Mouse (Mus musculus) embryonic facial prominence, embryonic 14.5 days (tissue): ENCODE measurements at regions not wholly inside any gene's neighbourhood (a gene's known extent, or its start where the extent isn't known, plus 50 kb on each side); places are given as distances from the start of the nearest gene placed in this dataset.
"Not testable (repeated sequence)": the region's sequence is repeated elsewhere in the genome, so short reads cannot be mapped to it uniquely, and the experiment has no call there.

Experiments
- ATAC-seq: fragments of 200-750 bp; cut with Nextera tagmentation; 2 replicates; pipeline ENCODE4 v1.8.0; 2017; ENCODE audit warnings: low read depth, moderate number of reproducible peaks, moderate TSS enrichment
- DNase-seq: peaks from one replicate; pipeline ENCODE4 v3.0.0-alpha.2; 2015; ENCODE audit warnings: low spot score
- H3K27ac ChIP-seq: fragments of 300-500 bp; sonication (generic); replicated peaks from 2 replicates; pipeline ENCODE4 v1.5.1; 2014; ENCODE audit warnings: low read depth, mild to moderate bottlenecking, low read length, moderate library complexity
- H3K27me3 ChIP-seq: fragments of 300-500 bp; sonication (generic); replicated peaks from 2 replicates; pipeline ENCODE4 v1.6.1; 2014; ENCODE audit warnings: low read length; ENCODE audit not compliant: control insufficient read depth, insufficient read depth
- H3K36me3 ChIP-seq: fragments of 300-500 bp; sonication (generic); 2 replicates; pipeline ENCODE4 v1.6.1; 2014; ENCODE audit warnings: low read length, mixed read lengths; ENCODE audit not compliant: control insufficient read depth, insufficient read depth
- H3K4me1 ChIP-seq: fragments of 300-500 bp; sonication (generic); 2 replicates; pipeline ENCODE4 v1.6.1; 2014; ENCODE audit warnings: antibody characterized with exemption, low read length; ENCODE audit not compliant: control insufficient read depth, insufficient read depth
- H3K4me2 ChIP-seq: fragments of 300-500 bp; sonication (generic); 2 replicates; pipeline ENCODE4 v1.6.1; 2014; ENCODE audit warnings: low read depth, mild to moderate bottlenecking, low read length, moderate library complexity, mixed read lengths
- H3K4me3 ChIP-seq: fragments of 300-500 bp; sonication (generic); 2 replicates; pipeline ENCODE4 v1.5.1; 2014; ENCODE audit warnings: low read depth, mild to moderate bottlenecking, low read length
- H3K9ac ChIP-seq: fragments of 300-500 bp; sonication (generic); 2 replicates; pipeline ENCODE4 v1.6.1; 2014; ENCODE audit warnings: low read depth, mild to moderate bottlenecking, low read length, moderate library complexity, mixed read lengths
- H3K9me3 ChIP-seq: fragments of 300-500 bp; sonication (generic); 2 replicates; pipeline ENCODE4 v1.6.1; 2016; ENCODE audit warnings: low read length; ENCODE audit not compliant: control insufficient read depth
- WGBS: fragments of 180-500 bp; shearing (Covaris S2); extraction: QIAGEN DNeasy Blood & Tissue Kit; methylation state at CpG from one replicate; pipeline ENCODE4 v1.1.7; 2014; 5-methylcytosine and 5-hydroxymethylcytosine counted together

DNA sequence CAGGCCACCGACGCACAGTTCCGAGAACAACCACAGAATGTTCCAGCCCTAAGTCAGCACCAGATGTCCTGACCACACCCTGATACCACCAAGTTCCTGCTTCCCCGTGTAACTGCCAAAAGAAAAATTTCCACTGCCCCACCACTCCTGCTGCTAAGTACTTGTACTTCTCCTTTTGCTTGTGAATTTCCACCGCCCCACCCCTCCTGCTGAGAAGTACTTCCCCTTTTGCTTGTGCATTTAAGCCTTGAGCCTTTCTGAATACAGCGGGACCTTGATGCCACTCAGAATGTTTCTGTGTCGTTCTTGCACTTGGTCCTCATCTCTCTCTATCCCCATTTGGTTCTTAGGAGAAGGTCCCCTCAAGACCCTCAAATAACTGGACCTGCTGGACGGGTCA lies 100.8 kb upstream of the Plcb4 start:
- H3K4me2 ChIP-seq, H3K27ac ChIP-seq, H3K27me3 ChIP-seq, H3K4me3 ChIP-seq, H3K36me3 ChIP-seq, H3K4me1 ChIP-seq, H3K9ac ChIP-seq, DNase-seq, ATAC-seq, H3K9me3 ChIP-seq: not testable (repeated sequence)
- WGBS: 85% methylated on average over 6 of the region's 8 CpGs

DNA sequence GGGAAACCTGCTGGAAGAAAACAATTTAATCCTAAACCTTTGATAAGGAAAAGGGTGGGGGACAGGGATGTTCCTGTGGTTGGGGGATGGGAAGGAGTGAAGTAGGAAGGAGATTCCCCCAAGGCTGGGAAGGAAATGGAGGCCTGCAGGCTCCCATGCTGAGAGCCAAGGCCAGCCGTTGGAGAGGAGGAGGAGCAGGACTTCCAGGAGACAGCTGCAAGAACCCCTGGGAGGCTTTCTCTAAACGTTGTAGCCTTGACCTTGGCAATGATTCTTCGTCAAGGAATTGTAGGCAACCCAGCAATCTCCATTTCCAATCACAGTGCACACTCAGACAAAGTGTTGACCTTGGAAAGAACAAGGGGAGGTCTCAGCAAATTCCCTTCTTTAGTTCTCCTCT lies 99.5 kb upstream of the Plcb4 start:
- Histone ChIP-seq H3K9me3 (no peaks in the 10 kb centered on the region), H3K9ac (no peak overlapping the region), H3K4me3 (no peak overlapping the region), H3K4me1 (no peaks in the 10 kb centered on the region), H3K27me3 (no peaks in the 10 kb centered on the region), H3K36me3 (no peaks in the 10 kb centered on the region), H3K27ac (no peak overlapping the region), H3K4me2 (no peak overlapping the region)
- ATAC-seq: no peak
- 58% methylated on average over 3 of the region's 3 CpGs for WGBS
- DNase-seq: peak; percentile 56

- WGBS: 68% methylated on average over 9 of the region's 9 CpGs
- Histone ChIP-seq H3K9me3 (no peaks in the 10 kb centered on the region), H3K36me3 (no peaks in the 10 kb centered on the region), H3K4me1 (no peaks in the 10 kb centered on the region), H3K4me3 (no peak overlapping the region), H3K27me3 (no peaks in the 10 kb centered on the region), H3K4me2 (no peak overlapping the region), H3K27ac (no peak overlapping the region), H3K9ac (no peak overlapping the region)
- ATAC-seq (no peak), DNase-seq (no peak)
These were observed 98.7 kb upstream of the Plcb4 start for GRCm38 (mm10) chr2:135559933-135560710.

GRCm38 (mm10) chr2:135560856-135561255 lies 98.0 kb upstream of the Plcb4 start:
- H3K9ac ChIP-seq: no peak overlapping the region
- no peak for ATAC-seq
- WGBS: 81% methylated on average over 1 of the region's 1 CpGs
- no peak for DNase-seq
- H3K4me1 ChIP-seq: no peaks in the 10 kb centered on the region
- no peaks in the 10 kb centered on the region for H3K27me3 ChIP-seq
- H3K9me3 ChIP-seq: no peaks in the 10 kb centered on the region
- H3K36me3 ChIP-seq: no peaks in the 10 kb centered on the region
- no peak overlapping the region for H3K4me3 ChIP-seq
- no peak overlapping the region for H3K4me2 ChIP-seq
- H3K27ac ChIP-seq: no peak overlapping the region

DNA sequence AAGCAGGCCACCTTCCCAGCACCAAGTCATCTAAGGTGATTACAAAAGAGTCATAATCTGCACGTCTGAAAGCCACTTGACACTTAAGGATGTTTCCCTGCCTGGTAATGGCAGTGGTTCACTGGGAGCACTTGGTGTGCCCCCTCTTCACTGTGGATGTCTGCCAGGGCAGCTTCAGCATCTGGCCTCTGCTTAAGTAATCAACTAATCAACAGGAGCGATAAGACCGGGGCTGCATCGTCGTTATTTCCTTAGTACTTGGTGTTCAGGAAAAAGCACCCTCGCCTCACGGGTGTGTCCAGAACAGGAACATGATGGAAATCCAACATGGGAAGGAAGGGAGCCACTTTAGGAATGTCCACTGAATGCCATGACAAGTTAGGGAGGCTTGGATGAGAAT lies 97.1 kb upstream of the Plcb4 start:
- H3K4me2 ChIP-seq: no peak overlapping the region
- H3K36me3 ChIP-seq: no peaks in the 10 kb centered on the region
- H3K9ac ChIP-seq: no peak overlapping the region
- DNase-seq (no peak), ATAC-seq (no peak)
- H3K9me3 ChIP-seq: no peaks in the 10 kb centered on the region
- H3K4me1 ChIP-seq: no peaks in the 10 kb centered on the region
- H3K4me3 ChIP-seq: no peak overlapping the region
- 68% methylated on average over 7 of the region's 7 CpGs for WGBS
- no peak overlapping the region for H3K27ac ChIP-seq
- H3K27me3 ChIP-seq: no peaks in the 10 kb centered on the region

GRCm38 (mm10) chr2:135562140-135562890 lies 96.5 kb upstream of the Plcb4 start:
- Histone ChIP-seq H3K4me3 (no peak overlapping the region), H3K27ac (no peak overlapping the region), H3K9me3 (no peaks in the 10 kb centered on the region), H3K36me3 (no peaks in the 10 kb centered on the region), H3K27me3 (no peaks in the 10 kb centered on the region), H3K4me1 (no peaks in the 10 kb centered on the region), H3K4me2 (no peak overlapping the region), H3K9ac (no peak overlapping the region)
- ATAC-seq (no peak), DNase-seq (peak; percentile 64)
- WGBS: 82% methylated on average over 10 of the region's 10 CpGs

GRCm38 (mm10) chr2:135564231-135564630 lies 94.6 kb upstream of the Plcb4 start:
- Histone ChIP-seq H3K9me3 (no peaks in the 10 kb centered on the region), H3K4me2 (no peak overlapping the region), H3K9ac (no peak overlapping the region), H3K27me3 (no peaks in the 10 kb centered on the region), H3K4me3 (no peak overlapping the region), H3K27ac (no peak overlapping the region), H3K36me3 (no peaks in the 10 kb centered on the region), H3K4me1 (no peaks in the 10 kb centered on the region)
- whole genome bisulfite sequencing: 60% methylated on average over 4 of the region's 4 CpGs
- DNase-seq (no peak), ATAC-seq (no peak)

- Histone ChIP-seq H3K4me1 (no peaks in the 10 kb centered on the region), H3K36me3 (no peaks in the 10 kb centered on the region), H3K9ac (no peak overlapping the region), H3K9me3 (no peaks in the 10 kb centered on the region), H3K27ac (no peak overlapping the region), H3K27me3 (no peaks in the 10 kb centered on the region), H3K4me2 (no peak overlapping the region), H3K4me3 (no peak overlapping the region)
- ATAC-seq (no peak; the same call in 1 of the 2 replicates), DNase-seq (no peak)
- WGBS: 89% methylated on average over 2 of the region's 2 CpGs
These were observed 90.5 kb upstream of the Plcb4 start for GRCm38 (mm10) chr2:135568350-135568749.

DNA sequence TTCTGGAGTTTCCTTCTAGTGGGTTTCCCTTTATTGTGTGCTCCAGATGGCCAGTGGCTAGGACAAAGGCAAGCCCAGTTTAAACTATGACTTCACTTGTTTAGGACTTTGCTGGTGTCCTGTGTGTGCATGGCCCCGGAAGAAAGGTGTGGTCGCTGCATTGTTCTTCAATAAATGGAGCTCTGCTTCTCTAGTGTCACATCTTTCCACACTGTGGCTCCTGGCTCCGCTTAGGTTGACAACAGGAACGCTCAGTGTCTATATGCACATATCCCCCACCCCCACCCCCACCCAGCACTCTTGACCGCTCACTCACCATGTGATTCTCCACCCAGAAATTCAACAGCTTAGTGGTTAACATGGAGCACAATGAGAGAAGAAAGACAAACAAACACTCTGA lies 87.2 kb upstream of the Plcb4 start:
- no peak overlapping the region for H3K4me2 ChIP-seq
- H3K27me3 ChIP-seq: no peaks in the 10 kb centered on the region
- no peak overlapping the region for H3K9ac ChIP-seq
- DNase-seq (no peak), ATAC-seq (no peak)
- no peak overlapping the region for H3K4me3 ChIP-seq
- H3K9me3 ChIP-seq: no peaks in the 10 kb centered on the region
- WGBS: 77% methylated on average over 5 of the region's 5 CpGs
- no peaks in the 10 kb centered on the region; the same call in 1 of the 2 replicates for H3K4me1 ChIP-seq
- no peak overlapping the region for H3K27ac ChIP-seq
- H3K36me3 ChIP-seq: no peaks in the 10 kb centered on the region
